Mouse (Mus musculus) bone marrow, adult 2 months (tissue): ENCODE measurements around the gene Aox1.

ENCODE experiments used
- CTCF ChIP-seq: fragments of 200-500 bp; IDR thresholded peaks from 2 replicates; pipeline ENCODE4 v1.5.1; 2011; ENCODE audit warnings: low read length, control low read depth; ENCODE audit not compliant: control insufficient read depth, insufficient read depth
- POLR2A ChIP-seq: fragments of 200-500 bp; IDR thresholded peaks from 2 replicates; pipeline ENCODE4 v1.6.1; 2011; ENCODE audit warnings: low read depth, mild to moderate bottlenecking, control low read depth, low read length, borderline replicate concordance; ENCODE audit not compliant: control insufficient read depth

DNA sequence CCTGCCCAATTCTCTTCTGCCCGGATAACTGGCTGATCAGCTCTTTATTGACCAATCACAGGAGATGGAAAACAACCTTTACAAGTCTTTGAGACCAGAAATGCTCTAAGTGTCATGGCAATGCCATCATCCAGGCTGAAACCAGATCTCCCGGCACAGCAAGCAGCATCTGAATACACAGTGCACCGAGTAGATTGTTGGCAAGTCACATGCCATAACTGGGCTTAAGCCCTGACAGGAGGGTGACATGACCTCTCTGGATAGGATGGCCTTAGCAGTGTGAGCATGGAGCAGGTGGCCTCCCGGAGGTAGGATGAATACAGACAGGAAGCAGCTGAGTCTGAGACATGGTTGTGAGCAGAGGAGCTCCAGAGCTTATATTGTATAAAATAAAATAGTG is 50.7 kb downstream of the Aox1 start:
- no peak for TF ChIP-seq POLR2A
- TF ChIP-seq CTCF: no peak
